Mouse (Mus musculus): ENCODE data around the gene Barhl1. TPM values are rescaled to one million over a fixed set of nuclear protein-coding genes. Genes with fewer than 3 reads are reported as not detected.

The Barhl1 gene
- total and polyA plus RNA-seq, 3 experiments, result 0.15 to 0.47 TPM; not detected in 1

- no peaks in the 10 kb centered on the region for H3K79me2 ChIP-seq (ENCODE audit: control insufficient read depth, insufficient read depth, low read length, poor library complexity)
- no peaks in the 10 kb centered on the region for H3K9me3 ChIP-seq (replicated peaks; ENCODE audit: insufficient read depth, low read length)
- H3K27me3 ChIP-seq (ENCODE audit: control insufficient read depth in 1 of 2, insufficient read depth in 2 of 2, low read length in 2 of 2), result no peaks in the 10 kb centered on the region
- no peak for DNase-seq (ENCODE audit: low read depth, low spot score)
- H3K27ac ChIP-seq (ENCODE audit: control insufficient read depth, low read depth, low read length), result no peak overlapping the region
- no peaks in the 10 kb centered on the region for H3K36me3 ChIP-seq (ENCODE audit: control insufficient read depth in 1 of 2, insufficient read depth in 2 of 2, low read length in 2 of 2)
- no peaks in the 10 kb centered on the region for H3K4me1 ChIP-seq (ENCODE audit: control insufficient read depth in 1 of 2, insufficient read depth in 2 of 2, low read length in 2 of 2)
- TF ChIP-seq EP300 (IDR thresholded peaks at IDR 0.05; ENCODE audit: low read depth in 1 of 2, low read length in 2 of 2), result no peak
- TF ChIP-seq SIN3A (IDR thresholded peaks at IDR 0.05; ENCODE audit: low read length), result no peak
- TF ChIP-seq USF2 (IDR thresholded peaks at IDR 0.05; ENCODE audit: borderline replicate concordance in 1 of 2, insufficient read depth in 1 of 2, low read depth in 1 of 2, low read length in 2 of 2), result no peak
- TF ChIP-seq CTCF (IDR thresholded peaks at IDR 0.05 in 2 of 3, conservative IDR thresholded peaks at IDR 0.05 in 1 of 3; ENCODE audit: control insufficient read depth in 1 of 3, insufficient read depth in 1 of 3, low read depth in 2 of 3, low read length in 3 of 3, poor library complexity in 1 of 3, severe bottlenecking in 1 of 3), result no peak
- TF ChIP-seq RAD21 (IDR thresholded peaks at IDR 0.05; ENCODE audit: low read depth, low read length), result no peak
- TF ChIP-seq USF1 (IDR thresholded peaks at IDR 0.05; ENCODE audit: low read depth, low read length), result no peak
- TF ChIP-seq ZKSCAN1 (IDR thresholded peaks at IDR 0.05; ENCODE audit: low read depth, low read length), result no peak
- no peak for TF ChIP-seq TCF12 (IDR thresholded peaks at IDR 0.05; ENCODE audit: low read depth, low read length)
- TF ChIP-seq GATA1 (IDR thresholded peaks at IDR 0.05; ENCODE audit: low read depth, low read length), result no peak
- TF ChIP-seq TBP (IDR thresholded peaks at IDR 0.05; ENCODE audit: low read depth, low read length), result no peak
- no peak for TF ChIP-seq SMC3 (IDR thresholded peaks at IDR 0.05; ENCODE audit: low read depth, low read length)
- no peak overlapping the region for H3K4me3 ChIP-seq (ENCODE audit: control insufficient read depth in 1 of 2, insufficient read depth in 1 of 2, low read depth in 2 of 2, low read length in 2 of 2)
- H3K9ac ChIP-seq (ENCODE audit: control insufficient read depth, low read depth, low read length, poor library complexity, severe bottlenecking), result no peak overlapping the region
Observed at GRCm38 (mm10) chr2:28917518-28918361, 1.3 kb upstream of the Barhl1 start.

GRCm38 (mm10) chr2:28917156-28917517, 669 bp upstream of the Barhl1 start:
- Histone ChIP-seq H3K4me3 (ENCODE audit: control insufficient read depth in 1 of 2, insufficient read depth in 1 of 2, low read depth in 2 of 2, low read length in 2 of 2) (no peak overlapping the region), H3K27me3 (ENCODE audit: control insufficient read depth in 1 of 2, insufficient read depth in 2 of 2, low read length in 2 of 2) (no peaks in the 10 kb centered on the region), H3K4me1 (ENCODE audit: control insufficient read depth in 1 of 2, insufficient read depth in 2 of 2, low read length in 2 of 2) (no peaks in the 10 kb centered on the region), H3K79me2 (ENCODE audit: control insufficient read depth, insufficient read depth, low read length, poor library complexity) (no peaks in the 10 kb centered on the region), H3K9ac (ENCODE audit: control insufficient read depth, low read depth, low read length, poor library complexity, severe bottlenecking) (no peak overlapping the region), H3K36me3 (ENCODE audit: control insufficient read depth in 1 of 2, insufficient read depth in 2 of 2, low read length in 2 of 2) (no peaks in the 10 kb centered on the region), H3K9me3 (replicated peaks; ENCODE audit: insufficient read depth, low read length) (no peaks in the 10 kb centered on the region), H3K27ac (ENCODE audit: control insufficient read depth, low read depth, low read length) (no peak overlapping the region)
- no peak for TF ChIP-seq MXI1 (IDR thresholded peaks at IDR 0.05; ENCODE audit: low read depth, low read length)
- DNase-seq (ENCODE audit: low read depth, low spot score), result no peak

- no peak overlapping the region for H3K9ac ChIP-seq (ENCODE audit: control insufficient read depth, low read depth, low read length, poor library complexity, severe bottlenecking)
- no peak for DNase-seq (ENCODE audit: low read depth, low spot score)
- no peaks in the 10 kb centered on the region for H3K27me3 ChIP-seq (ENCODE audit: control insufficient read depth in 1 of 2, insufficient read depth in 2 of 2, low read length in 2 of 2)
- H3K36me3 ChIP-seq (ENCODE audit: control insufficient read depth in 1 of 2, insufficient read depth in 2 of 2, low read length in 2 of 2), result no peaks in the 10 kb centered on the region
- TF ChIP-seq EP300 (IDR thresholded peaks at IDR 0.05; ENCODE audit: low read depth in 1 of 2, low read length in 2 of 2) (no peak), E2F4 (IDR thresholded peaks at IDR 0.05; ENCODE audit: borderline replicate concordance, low read depth, low read length) (no peak), RCOR1 (IDR thresholded peaks at IDR 0.05; ENCODE audit: low read depth, low read length) (no peak), POLR2A (IDR thresholded peaks at IDR 0.05; ENCODE audit: control insufficient read depth in 1 of 2, insufficient read depth in 1 of 2, low read depth in 1 of 2, low read length in 2 of 2, poor library complexity in 1 of 2) (no peak), GATA1 (IDR thresholded peaks at IDR 0.05; ENCODE audit: low read depth, low read length) (no peak), UBTF (IDR thresholded peaks at IDR 0.05; ENCODE audit: borderline replicate concordance, insufficient read depth, low read depth, low read length) (no peak)
- no peak overlapping the region for H3K27ac ChIP-seq (ENCODE audit: control insufficient read depth, low read depth, low read length)
- H3K4me1 ChIP-seq (ENCODE audit: control insufficient read depth in 1 of 2, insufficient read depth in 2 of 2, low read length in 2 of 2), result no peaks in the 10 kb centered on the region
- H3K9me3 ChIP-seq (replicated peaks; ENCODE audit: insufficient read depth, low read length), result no peaks in the 10 kb centered on the region
- no peaks in the 10 kb centered on the region for H3K79me2 ChIP-seq (ENCODE audit: control insufficient read depth, insufficient read depth, low read length, poor library complexity)
- H3K4me3 ChIP-seq (ENCODE audit: control insufficient read depth in 1 of 2, insufficient read depth in 1 of 2, low read depth in 2 of 2, low read length in 2 of 2), result no peak overlapping the region
Observed at GRCm38 (mm10) chr2:28915768-28916512, 528 bp downstream of the Barhl1 start.
